Mouse (Mus musculus) brain, embryonic 14.5 days (tissue): ENCODE data around the gene Gls.

Experiments used
- CTCF ChIP-seq: fragments of 200-500 bp; IDR thresholded peaks from 2 replicates; pipeline ENCODE4 v1.5.1; 2012; ENCODE audit warnings: inconsistent platforms, mild to moderate bottlenecking, moderate library complexity, borderline replicate concordance; ENCODE audit not compliant: insufficient read depth, insufficient read length; ENCODE audit errors: extremely low read depth
- POLR2A ChIP-seq: fragments of 200-500 bp; IDR thresholded peaks from 2 replicates; pipeline ENCODE4 v1.6.1; 2012; ENCODE audit warnings: mild to moderate bottlenecking, inconsistent platforms, borderline replicate concordance; ENCODE audit not compliant: poor library complexity, insufficient read depth, insufficient read length, severe bottlenecking; ENCODE audit errors: extremely low read depth

- TF ChIP-seq CTCF (no peak), POLR2A (no peak)
Observed at GRCm38 (mm10) chr1:52124818-52125217, 108.2 kb downstream of the Gls start.
